Mouse (Mus musculus) forelimb bud, embryonic 11.5 days (tissue): ENCODE data around the gene Zfp710.
A peak's percentile ranks its signal among the peaks of the same experiment; 100 is the strongest.

ENCODE experiments used
- DNase-seq: peaks from one replicate; pipeline ENCODE4 v3.0.0-alpha.2; 2012; ENCODE audit warnings: low read depth, low spot score

The Zfp710 gene

GRCm38 (mm10) chr7:80076961-80077716, 52.5 kb downstream of the Zfp710 start:
- no peak for DNase-seq

GRCm38 (mm10) chr7:80077801-80078200, 53.2 kb downstream of the Zfp710 start:
- no peak for DNase-seq

- DNase-seq, result peak; percentile 49
Measured at GRCm38 (mm10) chr7:80078792-80079301, 54.2 kb downstream of the Zfp710 start.

GRCm38 (mm10) chr7:80081586-80082554, 57.3 kb downstream of the Zfp710 start:
- no peak for DNase-seq

GRCm38 (mm10) chr7:80084484-80084931, 59.9 kb downstream of the Zfp710 start:
- peak; percentile 79 for DNase-seq

- no peak for DNase-seq
Measured at GRCm38 (mm10) chr7:80085970-80086715, 61.5 kb downstream of the Zfp710 start.

- DNase-seq, result no peak
Measured at GRCm38 (mm10) chr7:80088191-80088590, 63.6 kb downstream of the Zfp710 start.

- no peak for DNase-seq
Measured at GRCm38 (mm10) chr7:80090191-80091003, 65.8 kb downstream of the Zfp710 start.

GRCm38 (mm10) chr7:80091004-80091865, 66.6 kb downstream of the Zfp710 start:
- no peak for DNase-seq

GRCm38 (mm10) chr7:80091866-80092210, 67.2 kb downstream of the Zfp710 start:
- DNase-seq, result no peak

GRCm38 (mm10) chr7:80092351-80093046, 67.9 kb downstream of the Zfp710 start:
- no peak for DNase-seq

GRCm38 (mm10) chr7:80094481-80094880, 69.9 kb downstream of the Zfp710 start:
- no peak for DNase-seq

- DNase-seq, result no peak
Measured at GRCm38 (mm10) chr7:80095598-80096309, 71.1 kb downstream of the Zfp710 start.

- DNase-seq, result no peak
Measured at GRCm38 (mm10) chr7:80098389-80098976, 73.9 kb downstream of the Zfp710 start.

- no peak for DNase-seq
Measured at GRCm38 (mm10) chr7:80103335-80103734, 78.7 kb downstream of the Zfp710 start.

GRCm38 (mm10) chr7:80105637-80106390, 81.2 kb downstream of the Zfp710 start:
- no peak for DNase-seq

- no peak for DNase-seq
Measured at GRCm38 (mm10) chr7:80106441-80106840, 81.8 kb downstream of the Zfp710 start.
